Mouse (Mus musculus) neural tube, embryonic 12.5 days (tissue): ENCODE measurements around the gene Ccdc22. TPM values are rescaled to one million over a fixed set of nuclear protein-coding genes. Genes with fewer than 3 reads are reported as not detected.

Experiments used
- ATAC-seq: fragments of 200-750 bp; cut with Nextera tagmentation; 2 replicates; pipeline ENCODE4 v1.8.0; 2017; ENCODE audit warnings: low read depth, mild to moderate bottlenecking, moderate TSS enrichment, moderate library complexity; ENCODE audit not compliant: low FRiP score
- H3K27ac ChIP-seq: fragments of 300-500 bp; sonication (generic); 2 replicates; pipeline ENCODE4 v1.5.1; 2016
- H3K27me3 ChIP-seq: fragments of 300-500 bp; sonication (generic); replicated peaks from 2 replicates; pipeline ENCODE4 v1.6.1; 2016; ENCODE audit warnings: mild to moderate bottlenecking
- H3K36me3 ChIP-seq: fragments of 300-500 bp; sonication (generic); 2 replicates; pipeline ENCODE4 v1.6.1; 2016; ENCODE audit warnings: mild to moderate bottlenecking
- H3K4me1 ChIP-seq: fragments of 300-500 bp; sonication (generic); 2 replicates; pipeline ENCODE4 v1.6.1; 2016
- H3K4me2 ChIP-seq: fragments of 300-500 bp; sonication (generic); replicated peaks from 2 replicates; pipeline ENCODE4 v1.6.1; 2016; ENCODE audit warnings: mild to moderate bottlenecking
- H3K4me3 ChIP-seq: fragments of 300-500 bp; sonication (generic); 2 replicates; pipeline ENCODE4 v1.5.1; 2016
- H3K9ac ChIP-seq: fragments of 300-500 bp; sonication (generic); 2 replicates; pipeline ENCODE4 v1.6.1; 2016; ENCODE audit warnings: mild to moderate bottlenecking
- H3K9me3 ChIP-seq: fragments of 300-500 bp; sonication (generic); 2 replicates; pipeline ENCODE4 v1.6.1; 2016; ENCODE audit warnings: mild to moderate bottlenecking
- WGBS: fragments of 180-500 bp; shearing (Covaris S2); methylation state at CpG from one replicate; pipeline ENCODE4 v1.1.7; 2016; 5-methylcytosine and 5-hydroxymethylcytosine counted together
- polyA plus RNA-seq: library from polyadenylated mRNA; unstranded; fragments of >200 nt; fragmentation: Nextera tagmentation; extraction: Ambion mirVana; gene quantifications from 2 replicates; pipeline ENCODE4 v1.2.1, GENCODE M21; 2016

Gene Ccdc22
- polyA plus RNA-seq, 1 experiment from 2014 or later: 30.2 TPM

- H3K4me1 ChIP-seq: peaks cover 12% of the 10 kb centered on the region; the same call in 1 of the 2 replicates
- H3K4me2 ChIP-seq: no peak overlapping the region
- 87% methylated on average over 9 of the region's 9 CpGs for WGBS
- H3K27ac ChIP-seq: no peak overlapping the region
- no peak for ATAC-seq
- H3K4me3 ChIP-seq: no peak overlapping the region
- H3K36me3 ChIP-seq: no peaks in the 10 kb centered on the region
- H3K9me3 ChIP-seq: no peaks in the 10 kb centered on the region
- H3K27me3 ChIP-seq: no peaks in the 10 kb centered on the region
- no peak overlapping the region for H3K9ac ChIP-seq
These were observed 33.7 kb downstream of the Ccdc22 start for GRCm38 (mm10) chrX:7571565-7572136.

- Histone ChIP-seq H3K27me3 (no peaks in the 10 kb centered on the region), H3K36me3 (no peaks in the 10 kb centered on the region), H3K9me3 (no peaks in the 10 kb centered on the region), H3K4me1 (peaks cover 12% of the 10 kb centered on the region; the same call in 1 of the 2 replicates), H3K9ac (no peak overlapping the region), H3K27ac (no peak overlapping the region), H3K4me3 (no peak overlapping the region), H3K4me2 (no peak overlapping the region)
- ATAC-seq: no peak
- 57% methylated on average over 7 of the region's 7 CpGs for WGBS
These were observed 34.7 kb downstream of the Ccdc22 start for GRCm38 (mm10) chrX:7570481-7571175.

- WGBS: 81% methylated on average over 9 of the region's 9 CpGs
- H3K9ac ChIP-seq: no peak overlapping the region
These were observed 37.8 kb downstream of the Ccdc22 start for GRCm38 (mm10) chrX:7567491-7567890.

GRCm38 (mm10) chrX:7566352-7566751 lies 39.0 kb downstream of the Ccdc22 start:
- Histone ChIP-seq H3K4me3 (no peak overlapping the region), H3K27ac (no peak overlapping the region), H3K9me3 (no peaks in the 10 kb centered on the region), H3K36me3 (no peaks in the 10 kb centered on the region), H3K27me3 (no peaks in the 10 kb centered on the region), H3K9ac (no peak overlapping the region), H3K4me2 (no peak overlapping the region), H3K4me1 (no peaks in the 10 kb centered on the region)
- ATAC-seq: no peak
- WGBS: 87% methylated on average over 6 of the region's 6 CpGs

More at GRCm38 (mm10) chrX:7567491-7567890, 37.8 kb downstream of the Ccdc22 start:
- H3K4me2 ChIP-seq: no peak overlapping the region
- peaks cover 1% of the 10 kb centered on the region; the same call in 1 of the 2 replicates for H3K4me1 ChIP-seq
- no peaks in the 10 kb centered on the region for H3K27me3 ChIP-seq
- no peaks in the 10 kb centered on the region for H3K9me3 ChIP-seq
- H3K27ac ChIP-seq: no peak overlapping the region
- no peak overlapping the region for H3K4me3 ChIP-seq
- no peaks in the 10 kb centered on the region for H3K36me3 ChIP-seq
- ATAC-seq: no peak

GRCm38 (mm10) chrX:7563076-7563475 lies 42.2 kb downstream of the Ccdc22 start:
- Histone ChIP-seq H3K9ac (no peak overlapping the region), H3K27me3 (no peaks in the 10 kb centered on the region), H3K4me2 (no peak overlapping the region), H3K27ac (no peak overlapping the region), H3K4me1 (no peaks in the 10 kb centered on the region), H3K4me3 (no peak overlapping the region), H3K9me3 (no peaks in the 10 kb centered on the region), H3K36me3 (peaks cover 4% of the 10 kb centered on the region; the same call in 1 of the 2 replicates)
- WGBS: 31% methylated on average over 2 of the region's 2 CpGs
- ATAC-seq: no peak

- Histone ChIP-seq H3K9ac (no peak overlapping the region), H3K4me2 (no peak overlapping the region), H3K9me3 (no peaks in the 10 kb centered on the region), H3K4me1 (no peaks in the 10 kb centered on the region), H3K4me3 (no peak overlapping the region), H3K27ac (no peak overlapping the region), H3K36me3 (no peaks in the 10 kb centered on the region), H3K27me3 (no peaks in the 10 kb centered on the region)
- 86% methylated on average over 4 of the region's 4 CpGs for WGBS
- ATAC-seq: no peak
These were observed 51.8 kb downstream of the Ccdc22 start for GRCm38 (mm10) chrX:7553474-7553873.

Other genes with a start within 250 kb of the Ccdc22 start
- 1.3 and 1.6 TPM in 2 replicates for gene Usp27x, start 229.7 kb downstream of the Ccdc22 start, polyA plus RNA-seq
- 0.06 and 0.09 TPM in 2 replicates for gene Foxp3, start 31.9 kb downstream of the Ccdc22 start, polyA plus RNA-seq
- gene Ppp1r3f, start 31.2 kb downstream of the Ccdc22 start, polyA plus RNA-seq: 4.6 and 5.3 TPM in 2 replicates
- 0.47 TPM in 1 of 2 replicates, not detected in the other for gene Cacna1f, start 1.6 kb upstream of the Ccdc22 start, polyA plus RNA-seq
- 62.2 and 71.0 TPM in 2 replicates for gene Syp, start 33.0 kb upstream of the Ccdc22 start, polyA plus RNA-seq
- gene Prickle3, start 51.7 kb upstream of the Ccdc22 start, polyA plus RNA-seq: 2.4 and 3.0 TPM in 2 replicates
- 31.2 and 34.6 TPM in 2 replicates for gene Plp2, start 65.9 kb upstream of the Ccdc22 start, polyA plus RNA-seq
- gene Magix, start 75.7 kb upstream of the Ccdc22 start, polyA plus RNA-seq: 0.09 TPM in 1 of 2 replicates, not detected in the other
- 44.1 and 46.6 TPM in 2 replicates for gene Gpkow, start 91.6 kb upstream of the Ccdc22 start, polyA plus RNA-seq
- 26.2 and 27.8 TPM in 2 replicates for gene Wdr45, start 108.8 kb upstream of the Ccdc22 start, polyA plus RNA-seq
- gene Gm45208, start 116.7 kb upstream of the Ccdc22 start, polyA plus RNA-seq: not detected in 2 replicates
- 89.2 and 93.6 TPM in 2 replicates for gene Praf2, start 122.9 kb upstream of the Ccdc22 start, polyA plus RNA-seq
- 34.8 and 38.7 TPM in 2 replicates for gene Ccdc120, start 145.4 kb upstream of the Ccdc22 start, polyA plus RNA-seq
- 32.9 and 35.5 TPM in 2 replicates for gene Tfe3, start 157.0 kb upstream of the Ccdc22 start, polyA plus RNA-seq
- 73.3 and 81.4 TPM in 2 replicates for gene Gripap1, start 184.2 kb upstream of the Ccdc22 start, polyA plus RNA-seq
- 1.5 and 2.3 TPM in 2 replicates for gene Kcnd1, start 216.8 kb upstream of the Ccdc22 start, polyA plus RNA-seq
- 68.6 and 72.3 TPM in 2 replicates for gene Otud5, start 235.8 kb upstream of the Ccdc22 start, polyA plus RNA-seq